Mouse (Mus musculus) embryonic fibroblast, embryonic 13.5 days (primary cell): ENCODE data around the gene Denr. TPM values are rescaled to one million over a fixed set of nuclear protein-coding genes. Genes with fewer than 3 reads are reported as not detected.

Experiments used
- H3K27ac ChIP-seq: 2 replicates; pipeline ENCODE4 v1.5.1; 2012; ENCODE audit warnings: low read length, control low read depth, inconsistent platforms; ENCODE audit not compliant: insufficient read depth
- H3K4me1 ChIP-seq: 2 replicates; pipeline ENCODE4 v1.6.1; 2011; ENCODE audit warnings: low read length; ENCODE audit not compliant: control insufficient read depth, insufficient read depth
- H3K4me3 ChIP-seq: 2 replicates; pipeline ENCODE4 v1.5.1; 2011; ENCODE audit warnings: mild to moderate bottlenecking, control low read depth, low read length; ENCODE audit not compliant: insufficient read depth
- CTCF ChIP-seq: IDR thresholded peaks from 2 replicates; pipeline ENCODE4 v1.5.1; 2011; ENCODE audit warnings: mild to moderate bottlenecking, control low read depth, low read length, moderate library complexity, borderline replicate concordance; ENCODE audit not compliant: insufficient read depth
- POLR2A ChIP-seq: IDR thresholded peaks from 2 replicates; pipeline ENCODE4 v1.6.1; 2011; ENCODE audit warnings: low read depth, mild to moderate bottlenecking, control low read depth, low read length, moderate library complexity
- polyA plus RNA-seq: library from polyadenylated mRNA; stranded (reverse); fragments of >200 nt; gene quantifications from 2 replicates; pipeline ENCODE4 v1.2.4, GENCODE M21; 2011; ENCODE audit warnings: low read depth; ENCODE audit not compliant: missing spikeins, insufficient read length

Denr gene
- polyA plus RNA-seq, 1 experiment: 110 TPM

- Histone ChIP-seq H3K4me3 (no peak overlapping the region), H3K27ac (no peak overlapping the region), H3K4me1 (peaks cover 8% of the 10 kb centered on the region)
- TF ChIP-seq POLR2A: no peak
- no peak for TF ChIP-seq CTCF
These were observed 71.2 kb downstream of the Denr start for GRCm38 (mm10) chr5:123978131-123978530.

Other genes starting within 250 kb of the Denr start
- 41.3 and 46.0 TPM in 2 replicates for gene Clip1, start 222.6 kb upstream of the Denr start, polyA plus RNA-seq
- 47.8 and 56.3 TPM in 2 replicates for gene Zcchc8, start 186.1 kb upstream of the Denr start, polyA plus RNA-seq
- gene Rsrc2, start 157.8 kb upstream of the Denr start, polyA plus RNA-seq: 105 and 122 TPM in 2 replicates
- gene Kntc1, start 157.5 kb upstream of the Denr start, polyA plus RNA-seq: 24.7 and 42.0 TPM in 2 replicates
- not detected in 2 replicates for gene Hcar2, start 41.7 kb upstream of the Denr start, polyA plus RNA-seq
- gene Hcar1, start 27.2 kb upstream of the Denr start, polyA plus RNA-seq: 0.16 TPM in 1 of 2 replicates, not detected in the other
- gene Gm43518, start 20.2 kb downstream of the Denr start, polyA plus RNA-seq: 1.4 and 2.0 TPM in 2 replicates
- 3.1 and 8.0 TPM in 2 replicates for gene Ccdc62, start 23.5 kb downstream of the Denr start, polyA plus RNA-seq
- 5.9 and 6.2 TPM in 2 replicates for gene Hip1r, start 66.5 kb downstream of the Denr start, polyA plus RNA-seq
- 12.6 and 13.1 TPM in 2 replicates for gene Vps37b, start 125.1 kb downstream of the Denr start, polyA plus RNA-seq
- 2.6 and 3.8 TPM in 2 replicates for gene Abcb9, start 188.6 kb downstream of the Denr start, polyA plus RNA-seq
- gene Ogfod2, start 205.1 kb downstream of the Denr start, polyA plus RNA-seq: 9.6 and 12.8 TPM in 2 replicates
- 46.4 and 57.0 TPM in 2 replicates for gene Arl6ip4, start 208.9 kb downstream of the Denr start, polyA plus RNA-seq